Mouse (Mus musculus) MEL (cell line): ENCODE data around the gene Nfia. TPM values are rescaled to one million over a fixed set of nuclear protein-coding genes. Genes with fewer than 3 reads are reported as not detected.
A peak's percentile ranks its signal among the peaks of the same experiment; 100 is the strongest.

Experiments
- DNase-seq: peaks from one replicate; pipeline ENCODE4 v3.0.0; 2011; ENCODE audit warnings: low read depth, low spot score
- H3K27ac ChIP-seq: 2 replicates; pipeline ENCODE4 v1.5.1; 2012; ENCODE audit warnings: low read depth, mild to moderate bottlenecking, control low read depth, low read length, moderate library complexity; ENCODE audit not compliant: control insufficient read depth
- H3K27me3 ChIP-seq, 2 experiments: fragments of 150-350 bp in 1 of 2; sonication (generic) in 1 of 2; 2 replicates each; pipeline ENCODE4 v1.6.1; 2012; ENCODE audit warnings: low read length in 2 of 2, mild to moderate bottlenecking in 2 of 2, improper control_type of control experiment in 1 of 2, moderate library complexity in 1 of 2; ENCODE audit not compliant: insufficient read depth in 2 of 2, control insufficient read depth in 1 of 2
- H3K36me3 ChIP-seq, 2 experiments: 2 replicates each; pipeline ENCODE4 v1.6.1; 2012 to 2014; ENCODE audit warnings: low read length in 2 of 2, improper control_type of control experiment in 1 of 2, inconsistent platforms in 1 of 2, mild to moderate bottlenecking in 1 of 2; ENCODE audit not compliant: insufficient read depth in 2 of 2, control insufficient read depth in 1 of 2
- H3K4me1 ChIP-seq, 2 experiments: fragments of 150-350 bp in 1 of 2; sonication (generic) in 1 of 2; 2 replicates each; pipeline ENCODE4 v1.6.1; 2012; ENCODE audit warnings: low read length in 2 of 2, improper control_type of control experiment in 1 of 2, mild to moderate bottlenecking in 1 of 2; ENCODE audit not compliant: insufficient read depth in 2 of 2, control insufficient read depth in 1 of 2
- H3K4me3 ChIP-seq, 2 experiments: fragments of 150-350 bp in 1 of 2; sonication (generic) in 1 of 2; 2 replicates each; pipeline ENCODE4 v1.5.1; 2012; ENCODE audit warnings: low read depth in 2 of 2, low read length in 2 of 2, mild to moderate bottlenecking in 2 of 2, moderate library complexity in 2 of 2, control low read depth in 1 of 2, improper control_type of control experiment in 1 of 2; ENCODE audit not compliant: control insufficient read depth in 1 of 2, insufficient read depth in 1 of 2
- H3K79me2 ChIP-seq: 2 replicates; pipeline ENCODE4 v1.6.1; 2012; ENCODE audit warnings: mild to moderate bottlenecking, low read length, moderate library complexity; ENCODE audit not compliant: control insufficient read depth, poor library complexity, insufficient read depth
- H3K9ac ChIP-seq: 2 replicates; pipeline ENCODE4 v1.6.1; 2012; ENCODE audit warnings: low read depth, mild to moderate bottlenecking, control low read depth, low read length, moderate library complexity; ENCODE audit not compliant: control insufficient read depth, poor library complexity, severe bottlenecking
- H3K9me3 ChIP-seq: fragments of 150-350 bp; sonication (generic); replicated peaks from 2 replicates; pipeline ENCODE4 v1.6.1; 2012; ENCODE audit warnings: mild to moderate bottlenecking, low read length, improper control_type of control experiment, moderate library complexity; ENCODE audit not compliant: insufficient read depth
- BHLHE40 ChIP-seq: IDR thresholded peaks from 2 replicates; pipeline ENCODE4 v1.6.1; 2012; ENCODE audit warnings: low read depth, mild to moderate bottlenecking, inconsistent platforms, low read length, improper control_type of control experiment, borderline replicate concordance
- CHD1 ChIP-seq: IDR thresholded peaks from 2 replicates; pipeline ENCODE4 v1.6.1; 2012; ENCODE audit warnings: low read depth, mild to moderate bottlenecking, inconsistent platforms, low read length, improper control_type of control experiment
- CHD2 ChIP-seq: IDR thresholded peaks from 2 replicates; pipeline ENCODE4 v1.6.1; 2011; ENCODE audit warnings: low read length, improper control_type of control experiment
- CTCF ChIP-seq, 3 experiments: IDR thresholded peaks in 2 of 3; conservative IDR thresholded peaks in 1 of 3; 2 replicates each; pipeline ENCODE4 v1.5.1; 2011 to 2012; ENCODE audit warnings: low read length in 3 of 3, low read depth in 2 of 3, mild to moderate bottlenecking in 2 of 3, improper control_type of control experiment in 1 of 3, inconsistent platforms in 1 of 3, mixed read lengths in 1 of 3, moderate library complexity in 1 of 3; ENCODE audit not compliant: control insufficient read depth in 1 of 3, insufficient read depth in 1 of 3, poor library complexity in 1 of 3, severe bottlenecking in 1 of 3
- E2F4 ChIP-seq: IDR thresholded peaks from 2 replicates; pipeline ENCODE4 v1.6.1; 2011; ENCODE audit warnings: low read depth, low read length, improper control_type of control experiment, borderline replicate concordance
- EP300 ChIP-seq, 2 experiments: IDR thresholded peaks; 2 replicates each; pipeline ENCODE4 v1.6.1; 2011; ENCODE audit warnings: improper control_type of control experiment in 2 of 2, low read length in 2 of 2, low read depth in 1 of 2, mild to moderate bottlenecking in 1 of 2
- ETS1 ChIP-seq: IDR thresholded peaks from 2 replicates; pipeline ENCODE4 v1.6.1; 2012; ENCODE audit warnings: low read depth, mild to moderate bottlenecking, inconsistent platforms, low read length, improper control_type of control experiment, moderate library complexity
- GABPA ChIP-seq: IDR thresholded peaks from 2 replicates; pipeline ENCODE4 v1.6.1; 2012; ENCODE audit warnings: low read depth, mild to moderate bottlenecking, inconsistent platforms, low read length, improper control_type of control experiment, moderate library complexity
- GATA1 ChIP-seq: IDR thresholded peaks from 2 replicates; pipeline ENCODE4 v1.6.1; 2011; ENCODE audit warnings: low read depth, low read length, improper control_type of control experiment
- HCFC1 ChIP-seq: IDR thresholded peaks from 2 replicates; pipeline ENCODE4 v1.6.1; 2012; ENCODE audit warnings: low read depth, mild to moderate bottlenecking, inconsistent platforms, low read length, improper control_type of control experiment, moderate library complexity
- JUND ChIP-seq: IDR thresholded peaks from 2 replicates; pipeline ENCODE4 v1.6.1; 2011; ENCODE audit warnings: low read depth, mild to moderate bottlenecking, improper control_type of control experiment, low read length
- KAT2A ChIP-seq: conservative IDR thresholded peaks from 2 replicates; pipeline ENCODE4 v1.6.1; 2012; ENCODE audit warnings: low read depth, low read length, improper control_type of control experiment, inconsistent platforms
- MAFK ChIP-seq: IDR thresholded peaks from 2 replicates; pipeline ENCODE4 v1.6.1; 2011; ENCODE audit warnings: low read depth, mild to moderate bottlenecking, low read length, improper control_type of control experiment, borderline replicate concordance
- MAZ ChIP-seq: IDR thresholded peaks from 2 replicates; pipeline ENCODE4 v1.6.1; 2012; ENCODE audit warnings: low read depth, mild to moderate bottlenecking, inconsistent platforms, low read length, improper control_type of control experiment
- MEF2A ChIP-seq: IDR thresholded peaks from 2 replicates; pipeline ENCODE4 v1.6.1; 2014; ENCODE audit warnings: low read depth, mild to moderate bottlenecking, inconsistent platforms, low read length, improper control_type of control experiment; ENCODE audit not compliant: poor library complexity, insufficient replicate concordance, severe bottlenecking; ENCODE audit errors: extremely low read depth
- MXI1 ChIP-seq: IDR thresholded peaks from 2 replicates; pipeline ENCODE4 v1.6.1; 2011; ENCODE audit warnings: mild to moderate bottlenecking, low read depth, low read length, improper control_type of control experiment
- MYB ChIP-seq: IDR thresholded peaks from 2 replicates; pipeline ENCODE4 v1.6.1; 2011; ENCODE audit warnings: mild to moderate bottlenecking, low read depth, low read length, improper control_type of control experiment
- MYC ChIP-seq: IDR thresholded peaks from 2 replicates; pipeline ENCODE4 v1.6.1; 2011; ENCODE audit warnings: low read depth, mild to moderate bottlenecking, low read length, improper control_type of control experiment, moderate library complexity
- NRF1 ChIP-seq: IDR thresholded peaks from 2 replicates; pipeline ENCODE4 v1.6.1; 2014; ENCODE audit warnings: low read depth, mild to moderate bottlenecking, inconsistent platforms, low read length, improper control_type of control experiment, moderate library complexity; ENCODE audit not compliant: poor library complexity, insufficient read depth, severe bottlenecking
- POLR2A ChIP-seq, 2 experiments: IDR thresholded peaks; 2 replicates each; pipeline ENCODE4 v1.6.1; 2011 to 2012; ENCODE audit warnings: low read length in 2 of 2, mild to moderate bottlenecking in 2 of 2, control low read depth in 1 of 2, improper control_type of control experiment in 1 of 2, low read depth in 1 of 2, moderate library complexity in 1 of 2; ENCODE audit not compliant: control insufficient read depth in 1 of 2, insufficient read depth in 1 of 2, poor library complexity in 1 of 2
- RAD21 ChIP-seq: IDR thresholded peaks from 2 replicates; pipeline ENCODE4 v1.6.1; 2011; ENCODE audit warnings: mild to moderate bottlenecking, low read depth, low read length, improper control_type of control experiment
- RCOR1 ChIP-seq: IDR thresholded peaks from 2 replicates; pipeline ENCODE4 v1.6.1; 2012; ENCODE audit warnings: low read depth, mild to moderate bottlenecking, inconsistent platforms, low read length, improper control_type of control experiment
- SIN3A ChIP-seq: IDR thresholded peaks from 2 replicates; pipeline ENCODE4 v1.6.1; 2012; ENCODE audit warnings: low read length, improper control_type of control experiment, inconsistent platforms
- SMC3 ChIP-seq: IDR thresholded peaks from 2 replicates; pipeline ENCODE4 v1.6.1; 2011; ENCODE audit warnings: low read depth, low read length, improper control_type of control experiment
- TAL1 ChIP-seq: IDR thresholded peaks from 2 replicates; pipeline ENCODE4 v1.6.1; 2012; ENCODE audit warnings: mild to moderate bottlenecking, inconsistent platforms, low read length, moderate library complexity, mixed read lengths
- USF1 ChIP-seq: IDR thresholded peaks from 2 replicates; pipeline ENCODE4 v1.6.1; 2014; ENCODE audit warnings: low read depth, mild to moderate bottlenecking, inconsistent platforms, low read length, improper control_type of control experiment, moderate library complexity
- USF2 ChIP-seq, 2 experiments: IDR thresholded peaks; 2 replicates each; pipeline ENCODE4 v1.6.1; 2011 to 2012; ENCODE audit warnings: improper control_type of control experiment in 2 of 2, low read length in 2 of 2, borderline replicate concordance in 1 of 2, inconsistent platforms in 1 of 2, low read depth in 1 of 2, mild to moderate bottlenecking in 1 of 2; ENCODE audit not compliant: insufficient read depth in 1 of 2
- ZC3H11A ChIP-seq: IDR thresholded peaks from 2 replicates; pipeline ENCODE4 v1.6.1; 2012; ENCODE audit warnings: low read depth, mild to moderate bottlenecking, inconsistent platforms, low read length, improper control_type of control experiment
- ZKSCAN1 ChIP-seq: IDR thresholded peaks from 2 replicates; pipeline ENCODE4 v1.6.1; 2012; ENCODE audit warnings: low read depth, mild to moderate bottlenecking, inconsistent platforms, low read length, improper control_type of control experiment, moderate library complexity
- ZMIZ1 ChIP-seq: IDR thresholded peaks from 2 replicates; pipeline ENCODE4 v1.6.1; 2012; ENCODE audit warnings: low read depth, mild to moderate bottlenecking, inconsistent platforms, low read length, improper control_type of control experiment, moderate library complexity
- ZNF384 ChIP-seq: IDR thresholded peaks from 2 replicates; pipeline ENCODE4 v1.6.1; 2012; ENCODE audit warnings: low read depth, mild to moderate bottlenecking, inconsistent platforms, low read length, improper control_type of control experiment
- polyA plus RNA-seq, 2 experiments: library from polyadenylated mRNA; stranded (reverse) in 1 of 2; unstranded in 1 of 2; fragments of >175 nt in 1 of 2; fragments of >200 nt in 1 of 2; gene quantifications; 2 replicates each; pipeline versions ENCODE4 v1.2.1 to v1.2.4; 2012; ENCODE audit warnings: low replicate concordance in 2 of 2, low read depth in 1 of 2; ENCODE audit not compliant: insufficient read length in 2 of 2, insufficient read depth in 1 of 2, missing spikeins in 1 of 2
- total RNA-seq: library from RNA; depleted of rRNA; stranded (reverse); fragments of 300-350 nt; gene quantifications from 2 replicates; pipeline ENCODE4 v1.2.3, GENCODE M21; 2012

The Nfia gene
- total and polyA plus RNA-seq, 3 experiments, result 10.2 to 20.5 (median 13.4) TPM

- Histone ChIP-seq H3K4me1 (no peaks in the 10 kb centered on the region; a peak in 2 of 4 replicates), H3K9ac (no peak overlapping the region), H3K4me3 (no peak overlapping the region), H3K9me3 (no peaks in the 10 kb centered on the region), H3K27me3 (no peaks in the 10 kb centered on the region), H3K79me2 (peaks cover 61% of the 10 kb centered on the region), H3K27ac (no peak overlapping the region), H3K36me3 (peaks cover 20 to 45% of the 10 kb centered on the region in 2 experiments)
- TF ChIP-seq MYC, result no peak
- no peak for TF ChIP-seq SMC3
- TF ChIP-seq JUND, result no peak
- TF ChIP-seq RAD21, result no peak
- TF ChIP-seq ZC3H11A, result no peak
- no peak for TF ChIP-seq RCOR1
- no peak for TF ChIP-seq ZKSCAN1
- no peak for TF ChIP-seq USF2 (IDR thresholded peaks at IDR 0.05; ENCODE audit: borderline replicate concordance in 1 of 2, insufficient read depth in 1 of 2, low read depth in 1 of 2, low read length in 2 of 2)
- TF ChIP-seq MAFK, result no peak
- TF ChIP-seq HCFC1, result no peak
- no peak for TF ChIP-seq MEF2A
- TF ChIP-seq SIN3A, result no peak
- TF ChIP-seq CHD2, result no peak
- no peak for TF ChIP-seq GATA1
- TF ChIP-seq TAL1, result no peak
- no peak for DNase-seq
Observed at GRCm38 (mm10) chr4:97796505-97796904, 24.0 kb downstream of the Nfia start.

GRCm38 (mm10) chr4:97803791-97804190 is 31.3 kb downstream of the Nfia start:
- Histone ChIP-seq H3K36me3 (peaks cover 44 to 55% of the 10 kb centered on the region in 2 experiments), H3K4me1 (peaks cover 19 to 34% of the 10 kb centered on the region in 2 experiments), H3K9me3 (no peaks in the 10 kb centered on the region), H3K79me2 (peaks cover 47% of the 10 kb centered on the region), H3K9ac (no peak overlapping the region), H3K27ac (peak overlapping the region; percentile 64), H3K4me3 (no peak overlapping the region), H3K27me3 (no peaks in the 10 kb centered on the region)
- peak; percentile 57 for DNase-seq
- TF ChIP-seq ZC3H11A, result no peak
- no peak for TF ChIP-seq NRF1
- no peak for TF ChIP-seq HCFC1
- TF ChIP-seq EP300 (IDR thresholded peaks at IDR 0.05; ENCODE audit: low read depth in 1 of 2, low read length in 2 of 2), result peak in 1 of 2 experiments; percentile 86; a peak in 2 of 4 replicates
- no peak for TF ChIP-seq E2F4
- TF ChIP-seq MEF2A, result no peak
- TF ChIP-seq BHLHE40, result no peak
- TF ChIP-seq SMC3, result no peak
- no peak for TF ChIP-seq POLR2A (IDR thresholded peaks at IDR 0.05; ENCODE audit: control insufficient read depth in 1 of 2, insufficient read depth in 1 of 2, low read depth in 1 of 2, low read length in 2 of 2, poor library complexity in 1 of 2)
- TF ChIP-seq ZNF384, result no peak
- TF ChIP-seq MXI1, result no peak; the same call in 1 of the 2 replicates
- TF ChIP-seq ZMIZ1, result no peak
- TF ChIP-seq ZKSCAN1, result no peak
- no peak for TF ChIP-seq KAT2A
- TF ChIP-seq CHD2, result no peak
- peak; percentile 82; the same call in 1 of the 2 replicates for TF ChIP-seq MYB
- no peak for TF ChIP-seq GABPA
- no peak for TF ChIP-seq CTCF (IDR thresholded peaks at IDR 0.05 in 2 of 3, conservative IDR thresholded peaks at IDR 0.05 in 1 of 3; ENCODE audit: control insufficient read depth in 1 of 3, insufficient read depth in 1 of 3, low read depth in 2 of 3, low read length in 3 of 3, poor library complexity in 1 of 3, severe bottlenecking in 1 of 3)
- no peak for TF ChIP-seq USF2 (IDR thresholded peaks at IDR 0.05; ENCODE audit: borderline replicate concordance in 1 of 2, insufficient read depth in 1 of 2, low read depth in 1 of 2, low read length in 2 of 2)
- no peak for TF ChIP-seq MAZ
- TF ChIP-seq ETS1, result peak; percentile 52; the same call in 1 of the 2 replicates
- TF ChIP-seq CHD1, result 0 out of 2 replicates have a peak, but pooled peaks have one; percentile 34
- TF ChIP-seq USF1, result no peak
